Mouse (Mus musculus): ENCODE results near the gene Rsph1.

Gene Rsph1

DNA sequence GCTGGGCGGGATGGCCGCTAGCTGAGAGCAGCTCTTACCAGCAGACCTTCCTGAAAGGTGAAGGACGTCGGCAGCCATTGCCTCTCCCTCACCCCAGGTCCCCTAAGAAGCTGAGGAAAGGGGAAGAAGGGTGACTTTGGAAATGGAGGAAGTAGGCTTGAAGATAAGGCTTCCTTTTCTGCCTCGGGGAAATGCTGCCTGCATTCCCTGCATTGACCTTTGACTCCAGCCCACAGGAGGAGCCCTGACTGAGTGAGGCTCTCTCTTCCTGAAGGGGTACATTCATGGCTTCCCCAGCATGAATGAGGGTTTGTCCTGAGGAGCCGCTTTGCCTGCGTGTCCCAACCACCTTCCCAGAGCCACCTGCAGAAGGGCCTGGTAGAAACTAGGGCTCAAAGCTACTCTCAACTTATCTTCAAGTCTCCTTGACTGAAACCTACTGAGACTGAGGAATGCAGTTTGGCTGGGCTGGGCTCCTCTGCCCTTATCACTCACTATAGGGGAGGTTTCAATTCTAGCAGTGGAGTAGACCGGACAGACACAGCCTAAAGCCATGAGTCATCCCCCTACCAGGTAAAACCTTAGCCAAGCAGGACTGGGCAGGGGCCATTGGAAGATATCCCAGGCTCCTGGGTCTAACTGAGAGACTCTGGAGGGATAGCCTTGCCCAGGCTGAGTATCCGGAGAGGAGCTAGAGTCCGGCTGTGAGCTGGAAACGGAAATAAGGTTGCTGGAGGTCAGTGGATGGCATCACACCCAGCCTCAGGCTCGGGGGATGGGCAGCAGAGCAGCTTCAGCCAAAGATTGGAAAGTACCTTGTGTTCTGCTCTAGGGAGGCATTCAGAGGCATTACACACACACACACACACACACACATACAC is 28.0 kb upstream of the Rsph1 start:
- in situ Hi-C loops (cut with MseI, MboI) = no loop called here

DNA sequence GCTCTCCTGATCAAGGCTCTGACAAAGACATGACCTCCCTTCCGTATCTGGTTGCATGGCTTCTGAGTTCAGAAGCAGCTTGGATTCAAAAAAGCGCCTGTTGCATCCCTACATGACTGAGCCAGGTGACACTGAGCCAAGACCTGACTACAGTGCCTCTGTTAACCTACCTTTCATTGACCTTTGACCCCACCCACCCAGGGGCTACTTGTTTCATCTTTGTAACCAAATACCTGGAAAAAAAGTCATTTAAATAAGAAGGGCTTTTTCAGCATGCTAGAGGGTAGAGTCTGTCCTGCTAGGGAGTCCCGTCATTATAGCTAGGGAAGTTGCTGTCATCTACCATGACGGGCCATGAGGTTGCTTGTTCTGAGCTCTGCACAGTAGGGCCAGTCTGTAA is 26.2 kb upstream of the Rsph1 start:
- in situ Hi-C loops (cut with MseI, MboI) = no loop called here

DNA sequence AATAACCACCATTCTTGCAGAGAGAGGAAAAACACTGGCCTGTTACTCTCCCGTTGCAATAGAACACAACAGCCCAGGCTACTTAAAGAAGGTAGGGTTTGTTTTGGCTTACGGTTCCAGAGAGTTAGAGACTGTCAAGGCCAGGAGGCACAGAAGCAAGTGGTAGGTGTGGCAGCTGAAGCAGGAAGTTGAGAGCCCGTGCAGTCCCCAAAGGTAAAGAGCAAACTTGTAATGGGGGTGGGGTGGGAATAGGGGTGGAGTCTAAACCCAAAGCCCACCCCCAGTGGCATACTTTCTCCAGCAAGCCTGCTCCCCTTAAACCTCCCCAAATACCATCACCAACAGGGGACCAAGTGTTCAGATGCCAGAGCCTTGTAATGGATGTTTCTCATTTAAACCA is 23.6 kb upstream of the Rsph1 start:
- in situ Hi-C loops (cut with MseI, MboI) = no loop called here

DNA sequence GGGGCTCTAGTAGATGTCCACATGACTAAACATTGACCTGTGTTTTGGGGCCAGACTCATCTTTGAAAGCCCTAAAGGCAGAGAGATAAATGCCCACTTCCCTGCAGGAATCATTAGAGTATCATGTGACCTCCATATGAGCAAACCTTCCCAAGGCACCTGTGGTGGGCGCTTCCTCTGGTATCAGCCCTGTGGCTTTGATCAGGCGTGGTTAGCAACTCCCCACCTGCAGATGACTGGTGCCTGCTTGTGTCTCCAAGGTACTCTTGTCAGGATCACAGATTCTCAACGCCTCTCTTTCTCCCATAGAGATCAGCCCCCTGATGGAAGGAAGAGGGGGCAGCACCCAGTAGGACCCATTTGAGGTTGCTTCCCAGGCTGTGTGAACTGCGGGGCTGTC is 22.8 kb upstream of the Rsph1 start:
- in situ Hi-C loops (cut with MseI, MboI) = loop anchor here in 1 of 2 experiments (5.0 kb wide), 1 partner anchor 43 kb away; no protein-coding TSS in a partner anchor

DNA sequence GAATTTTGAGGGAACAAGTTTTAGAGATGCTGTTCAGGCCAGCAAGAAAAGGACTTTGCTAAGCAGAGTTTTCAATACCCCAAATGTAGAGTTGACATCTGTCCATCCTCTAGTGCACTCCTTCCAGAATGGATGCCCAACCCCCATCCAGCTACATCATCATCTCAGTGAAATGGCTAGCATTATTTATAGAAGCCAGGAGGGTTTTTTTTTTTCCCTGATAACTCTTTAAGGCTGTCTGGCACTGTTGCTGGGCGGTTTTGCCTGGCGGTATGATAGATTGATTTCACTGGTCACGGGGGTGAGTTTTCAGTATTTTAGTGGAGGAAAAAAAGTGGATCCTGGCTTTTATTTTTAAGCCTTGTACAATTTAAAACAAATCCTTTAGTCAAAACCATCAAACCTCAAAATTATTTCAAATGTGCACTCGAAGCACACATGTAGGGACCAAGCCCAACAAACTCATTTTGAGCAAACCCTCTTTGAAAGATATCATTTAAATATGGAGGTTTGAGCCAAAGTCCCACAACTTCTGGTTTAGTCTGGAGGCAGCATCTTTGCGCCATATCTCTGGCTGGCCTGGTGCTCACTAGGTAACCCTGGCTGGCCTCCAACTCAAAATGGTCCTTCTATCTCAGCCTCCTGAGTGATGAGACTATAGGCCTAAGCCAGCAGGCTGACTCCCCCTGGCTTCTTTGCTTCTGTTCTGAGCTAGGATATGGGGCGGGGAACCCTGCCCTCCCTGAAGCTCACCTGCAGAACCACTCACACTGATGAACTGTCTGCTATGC is 21.4 kb upstream of the Rsph1 start:
- in situ Hi-C loops (cut with MseI, MboI) = loop anchor here in 1 of 2 experiments (5.0 kb wide), 1 partner anchor 41 kb away; no protein-coding TSS in a partner anchor

DNA sequence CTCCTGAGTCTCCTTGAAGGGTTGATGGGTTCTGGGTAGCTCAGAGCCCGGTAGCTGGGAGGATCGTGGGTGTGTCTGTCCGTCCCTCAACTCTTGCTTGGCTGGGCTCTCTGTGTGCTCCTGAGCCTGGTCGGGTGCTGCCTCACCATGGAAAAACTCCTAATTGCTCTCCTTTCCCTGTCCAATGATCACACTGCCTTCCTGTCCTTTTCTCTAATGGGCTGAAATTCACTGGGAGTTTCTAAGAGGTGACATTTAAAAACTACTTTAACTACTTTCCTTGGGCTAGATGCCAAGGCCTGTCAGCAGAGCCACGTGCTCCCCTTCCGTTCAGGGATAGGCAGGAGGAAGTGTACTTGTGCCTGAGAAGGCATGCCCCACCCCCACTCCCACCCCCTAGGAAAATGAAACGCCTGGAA is 20.3 kb upstream of the Rsph1 start:
- in situ Hi-C loops (cut with MseI, MboI) = loop anchor here in 1 of 2 experiments (5.0 kb wide), 1 partner anchor 40 kb away; no protein-coding TSS in a partner anchor

DNA sequence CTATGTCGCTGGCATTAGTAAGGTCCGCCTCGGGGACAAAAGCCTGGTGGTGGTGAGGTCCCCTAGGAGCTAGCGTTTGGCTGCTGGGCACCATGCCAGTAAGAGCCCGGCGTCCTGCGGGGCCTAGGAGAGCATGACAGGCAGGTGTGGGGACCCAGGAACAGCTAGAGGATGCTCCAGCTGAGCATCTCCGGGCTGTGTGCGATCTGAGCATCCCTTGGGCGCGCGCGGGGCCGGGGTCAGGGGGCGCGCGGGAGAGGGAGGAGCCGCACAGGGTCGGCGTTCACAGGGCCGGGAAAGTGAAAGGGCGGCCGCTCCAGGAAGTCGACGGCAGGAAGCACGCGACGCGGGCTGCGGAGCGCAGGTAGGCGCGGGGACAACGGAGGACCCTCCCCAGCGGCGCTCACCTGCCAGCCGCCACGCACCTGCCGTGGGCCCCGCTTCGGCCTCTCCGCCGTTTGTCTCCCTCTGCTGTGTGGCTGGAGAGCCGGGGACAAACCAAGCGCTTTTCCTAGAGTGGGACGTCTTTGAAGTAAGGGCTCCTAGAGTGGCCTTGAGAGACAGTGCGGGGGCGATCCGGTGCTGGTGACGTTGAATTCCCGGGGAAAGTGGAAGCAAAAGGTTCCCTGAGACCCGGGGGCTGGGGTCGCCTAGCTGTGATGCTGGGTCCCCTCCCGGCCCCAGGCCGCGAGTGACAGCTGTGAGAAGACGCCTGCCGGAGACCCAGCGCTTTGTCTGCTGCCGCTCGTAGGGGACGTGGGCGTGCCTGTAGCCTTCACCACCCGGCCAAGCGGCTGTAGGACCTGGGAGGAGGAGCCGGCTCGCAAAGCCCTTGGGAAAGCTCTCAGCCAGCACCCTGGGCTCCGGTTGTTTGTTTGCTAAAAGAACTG is 19.0 kb upstream of the Rsph1 start:
- in situ Hi-C loops (cut with MseI, MboI) = loop anchor here in 1 of 2 experiments (5.0 kb wide), 1 partner anchor 39 kb away; no protein-coding TSS in a partner anchor

DNA sequence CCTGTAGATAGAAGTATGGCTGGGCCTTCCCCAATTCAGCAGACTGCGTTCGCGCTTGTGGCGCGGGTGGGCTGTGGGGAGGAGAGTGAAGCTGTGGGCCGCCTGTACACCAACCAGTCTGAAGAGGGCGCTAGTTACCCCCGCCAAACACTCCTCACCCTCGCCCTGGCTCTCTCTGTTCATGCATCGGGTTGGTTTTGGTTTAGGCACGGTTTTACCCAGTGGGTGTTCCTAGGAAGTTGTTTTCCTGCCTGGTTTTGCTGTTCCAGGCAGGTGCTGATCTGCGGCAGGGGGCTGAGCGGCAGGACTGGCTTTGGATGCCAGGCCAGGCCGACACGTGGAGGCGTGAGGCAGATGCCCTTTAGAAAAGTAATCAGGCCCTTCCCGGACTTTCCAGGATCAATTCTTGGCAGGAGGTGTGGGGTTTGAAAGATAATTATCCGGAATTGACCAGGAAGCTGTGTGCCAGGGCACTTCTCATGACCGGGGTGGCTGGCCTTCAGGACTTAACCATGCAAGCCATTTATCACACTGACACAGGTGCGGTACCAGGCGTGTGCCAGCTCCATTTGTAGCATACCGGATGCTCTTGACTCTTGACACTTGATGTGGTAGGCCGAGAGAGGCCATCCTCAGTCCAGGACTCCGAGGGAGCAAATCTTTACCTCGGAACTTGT is 18.2 kb upstream of the Rsph1 start:
- in situ Hi-C loops (cut with MseI, MboI) = loop anchor here in 1 of 2 experiments (5.0 kb wide), 1 partner anchor 38 kb away; no protein-coding TSS in a partner anchor

DNA sequence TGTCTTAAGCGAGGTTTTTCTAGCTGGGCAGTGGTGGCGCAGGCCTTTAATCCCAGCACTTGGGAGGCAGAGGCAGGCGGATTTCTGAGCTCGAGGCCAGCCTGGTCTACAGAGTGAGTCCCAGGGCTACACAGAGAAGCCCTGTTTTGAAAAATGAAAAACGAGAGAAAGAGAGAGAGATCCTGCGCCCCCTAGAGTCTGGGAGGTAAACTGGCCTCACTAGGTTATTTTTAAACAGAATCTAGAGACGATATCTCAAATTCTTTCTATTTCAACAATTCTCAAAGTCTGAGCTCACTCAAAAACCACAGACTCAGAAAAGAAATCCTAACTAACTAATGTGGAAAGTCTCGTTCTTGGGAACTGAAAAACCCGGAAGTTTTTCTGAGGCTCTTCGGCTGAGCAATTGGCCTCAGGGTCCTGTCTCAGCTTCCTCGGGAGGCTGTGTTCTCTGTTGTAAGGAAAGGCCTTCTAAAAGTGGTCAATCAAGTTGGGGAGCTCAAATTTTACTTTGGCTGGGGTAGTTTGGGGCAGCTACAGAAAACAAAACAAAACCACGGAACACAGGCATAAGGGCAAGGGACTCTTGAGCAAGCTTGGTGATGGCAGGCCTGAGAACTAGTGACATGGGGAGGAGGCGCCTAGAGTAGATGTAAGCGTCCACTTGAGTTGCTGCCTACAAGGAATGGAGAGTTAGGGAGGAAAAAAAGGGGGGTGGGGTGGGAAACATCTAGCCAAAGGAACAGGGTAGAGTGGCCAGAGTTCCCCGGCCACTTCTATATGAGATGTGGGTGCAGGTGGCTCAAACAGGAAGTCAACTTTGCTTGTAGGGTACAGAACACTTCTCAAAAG is 17.4 kb upstream of the Rsph1 start:
- in situ Hi-C loops (cut with MseI, MboI) = loop anchor here (5.0 kb wide), 1 partner anchor 37 kb away; no protein-coding TSS in a partner anchor

DNA sequence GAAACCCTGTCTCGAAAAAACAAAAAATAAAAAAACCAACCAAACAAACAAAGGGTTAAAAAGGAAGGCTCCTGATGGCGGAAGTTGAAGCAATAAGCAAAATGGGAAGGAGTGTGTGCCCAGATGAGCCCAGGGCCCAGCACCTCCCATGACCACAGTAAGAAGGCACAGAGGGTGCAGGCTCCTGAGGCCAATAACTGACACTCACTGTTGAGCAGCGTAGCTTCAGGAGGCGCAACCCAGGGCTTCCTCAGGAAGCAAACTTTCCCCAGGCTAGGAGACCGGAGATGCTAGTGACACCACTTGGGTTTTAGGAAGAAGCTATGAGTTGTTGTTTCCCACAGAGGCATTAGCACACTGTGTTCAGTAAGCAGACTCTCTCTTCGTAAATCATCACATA is 13.7 kb upstream of the Rsph1 start:
- in situ Hi-C loops (cut with MseI, MboI) = loop anchor here in 1 of 2 experiments (5.0 kb wide), 1 partner anchor 34 kb away; no protein-coding TSS in a partner anchor

DNA sequence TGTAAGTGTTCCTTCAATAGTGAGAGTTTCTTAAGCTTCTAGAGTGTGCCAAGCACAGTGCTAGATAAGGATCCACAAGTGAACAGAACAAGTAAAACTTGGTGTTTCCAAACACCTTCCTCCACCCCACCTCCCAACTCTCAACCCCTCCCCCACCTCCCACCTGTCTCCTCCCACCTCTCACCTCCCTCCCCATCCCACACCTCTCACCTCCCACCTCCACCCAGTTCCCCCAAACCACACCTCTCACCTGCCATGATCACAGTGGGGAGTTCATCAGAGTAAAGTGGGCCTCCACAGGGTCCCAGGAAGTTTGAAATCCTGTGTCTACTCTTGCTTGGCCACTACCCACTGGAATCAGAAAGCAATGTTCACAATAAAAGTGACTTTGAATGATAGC is 13.1 kb upstream of the Rsph1 start:
- in situ Hi-C loops (cut with MseI, MboI) = loop anchor here in 1 of 2 experiments (5.0 kb wide), 1 partner anchor 33 kb away; no protein-coding TSS in a partner anchor

DNA sequence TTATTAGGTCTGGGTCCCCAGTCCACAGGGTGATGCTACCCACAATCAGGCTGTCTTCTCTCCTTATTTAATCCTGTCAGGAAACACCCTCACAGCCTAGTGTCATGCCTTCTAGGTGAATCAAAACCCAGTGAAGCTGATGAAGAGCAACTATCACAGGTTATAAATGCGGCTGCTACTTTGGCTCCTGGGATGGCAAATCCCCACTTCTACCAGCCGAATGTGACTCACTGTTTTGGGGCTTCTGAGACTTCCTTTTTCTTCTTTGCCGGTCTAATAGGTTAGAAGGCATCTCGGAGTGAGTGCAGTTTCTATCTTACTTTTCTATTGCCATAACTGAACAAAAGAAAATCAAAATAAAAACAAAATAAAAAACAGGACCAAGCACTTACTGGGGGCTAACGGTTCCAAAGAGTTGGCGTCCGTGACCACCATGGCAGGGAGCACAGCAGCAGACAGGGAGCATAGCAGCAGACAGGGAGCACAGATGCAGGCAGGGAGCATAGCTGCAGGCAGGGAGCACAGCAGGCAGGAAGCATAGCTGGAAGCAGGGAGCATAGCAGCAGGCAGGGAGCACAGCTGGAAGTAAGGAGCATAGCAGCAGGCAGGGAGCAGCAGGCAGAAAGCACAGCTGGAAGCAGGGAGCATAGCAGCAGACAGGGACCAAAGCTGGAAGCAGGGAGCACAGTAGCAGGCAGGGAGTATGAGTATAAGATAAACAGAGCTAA is 12.0 kb upstream of the Rsph1 start:
- in situ Hi-C loops (cut with MseI, MboI) = no loop called here

DNA sequence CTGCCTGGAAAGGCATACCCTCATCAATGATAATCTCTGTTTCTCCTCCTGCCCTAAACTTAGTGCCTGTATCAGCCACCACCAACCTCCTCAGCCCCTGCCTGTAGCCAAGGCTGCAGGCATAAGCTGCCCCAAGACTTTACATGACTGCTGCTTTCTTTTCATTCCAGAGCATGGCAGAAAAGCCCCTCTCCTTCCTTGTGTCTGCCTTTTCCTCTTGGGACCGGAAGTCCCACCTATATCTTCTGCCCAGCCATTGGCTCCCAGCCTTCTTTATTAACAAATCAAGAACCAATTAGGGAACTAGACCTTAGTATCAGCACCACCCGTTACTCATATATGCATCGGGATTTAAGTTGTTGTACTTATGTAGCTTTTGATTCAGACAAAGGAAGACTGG is 10.0 kb upstream of the Rsph1 start:
- in situ Hi-C loops (cut with MseI, MboI) = no loop called here

DNA sequence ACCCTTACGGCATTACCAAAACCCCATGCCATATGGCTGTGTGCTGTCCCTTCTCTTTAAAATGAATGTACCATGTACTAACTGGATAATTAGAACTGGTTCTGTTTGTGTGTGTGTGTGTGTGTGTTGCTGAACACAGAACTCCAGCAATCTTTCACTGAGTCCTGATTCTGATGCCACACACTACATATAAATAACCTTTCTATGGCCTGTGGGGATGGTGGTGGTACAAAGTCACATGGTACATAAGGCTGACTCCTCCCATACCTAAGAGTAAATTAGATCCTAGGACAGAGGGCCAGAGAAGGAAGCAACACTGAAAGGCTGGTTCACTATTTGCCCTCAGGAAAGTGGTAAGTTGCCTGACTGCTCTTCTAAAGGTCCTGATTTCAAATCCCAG is 9.3 kb upstream of the Rsph1 start, which contains the start of gene Slc37a1:
Gene Slc37a1 (plus strand): TSS at position 301 of the 400 bp plus-strand sequence.
- in situ Hi-C loops (cut with MseI, MboI) = no loop called here

DNA sequence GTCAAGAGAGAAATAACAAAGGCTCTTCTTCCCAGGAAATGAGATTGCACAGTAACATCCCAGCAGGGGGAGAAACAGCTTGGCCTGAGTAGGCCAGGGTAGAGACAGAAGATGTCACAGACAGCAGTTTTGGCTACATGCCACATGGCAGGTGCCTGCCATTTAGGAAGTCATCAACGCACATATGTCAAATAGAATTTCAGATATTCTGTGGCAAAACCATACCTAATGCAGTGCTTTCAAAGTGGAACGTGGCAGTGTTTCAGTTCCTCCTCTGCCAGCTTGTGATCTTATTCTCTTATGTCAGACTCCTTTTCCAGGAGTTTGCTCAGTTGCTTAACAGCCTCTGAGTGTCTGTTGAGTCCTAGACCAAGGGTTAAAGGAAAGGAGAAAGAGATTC is 8.7 kb upstream of the Rsph1 start:
- in situ Hi-C loops (cut with MseI, MboI) = no loop called here

DNA sequence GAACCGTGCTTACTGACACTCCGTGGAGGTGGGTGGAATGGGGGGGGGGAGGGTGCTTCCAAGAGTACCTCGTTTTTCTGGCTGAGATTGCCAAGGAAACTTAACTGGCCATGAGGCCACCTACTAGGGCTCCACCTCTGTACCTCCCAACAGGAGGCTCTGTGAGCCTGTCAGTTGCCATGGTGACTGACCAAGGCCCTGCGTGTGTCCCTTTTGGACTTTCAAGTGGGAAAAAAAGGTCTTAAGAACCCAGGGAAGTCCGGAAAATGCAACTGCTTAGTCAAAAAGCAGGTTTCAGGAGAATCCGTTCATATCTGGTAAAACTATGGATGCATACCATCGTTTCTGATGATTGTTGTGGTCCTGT is 5.5 kb upstream of the Rsph1 start:
- in situ Hi-C loops (cut with MseI, MboI) = no loop called here

DNA sequence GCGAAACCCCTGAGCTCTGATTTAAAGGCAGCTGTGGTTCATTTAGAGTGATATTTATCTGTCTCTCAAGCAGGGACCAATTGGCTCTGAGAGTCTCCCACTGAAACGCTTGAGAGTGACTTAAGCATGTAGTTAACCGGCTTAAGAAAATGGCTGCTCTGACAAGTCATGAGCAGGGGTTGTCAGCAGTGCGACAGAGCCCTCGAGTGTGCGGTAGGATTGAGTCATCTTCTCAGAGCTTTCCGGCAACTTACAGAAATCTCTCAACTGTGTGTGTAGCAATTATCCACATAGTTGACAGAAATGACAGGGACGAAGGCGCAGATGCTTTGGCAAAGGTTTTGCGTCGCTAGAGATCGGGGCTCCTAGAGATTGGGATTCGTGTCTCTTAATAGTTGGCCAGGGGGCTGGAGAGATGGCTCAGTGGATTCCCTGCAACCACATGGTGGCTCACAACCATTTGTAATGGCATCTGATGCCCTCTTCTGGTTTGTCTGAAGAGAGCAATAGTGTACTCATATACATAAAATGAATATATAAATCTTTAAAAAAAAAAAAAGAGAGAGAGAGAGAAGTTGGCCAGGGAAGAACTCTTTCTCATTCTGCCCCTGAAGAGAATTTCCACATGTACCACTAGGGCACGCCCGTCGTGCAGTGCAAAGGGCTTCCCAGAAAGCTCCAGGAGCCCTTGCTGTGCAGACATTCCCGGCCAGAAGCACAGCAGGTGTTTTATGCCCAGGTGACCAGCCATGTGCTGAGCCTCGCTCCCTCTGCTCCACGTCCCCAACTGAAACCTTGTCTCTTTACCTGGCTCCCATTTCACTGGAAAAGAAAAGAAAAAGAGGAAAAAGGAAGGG is 4.9 kb upstream of the Rsph1 start:
- in situ Hi-C loops (cut with MseI, MboI) = no loop called here

DNA sequence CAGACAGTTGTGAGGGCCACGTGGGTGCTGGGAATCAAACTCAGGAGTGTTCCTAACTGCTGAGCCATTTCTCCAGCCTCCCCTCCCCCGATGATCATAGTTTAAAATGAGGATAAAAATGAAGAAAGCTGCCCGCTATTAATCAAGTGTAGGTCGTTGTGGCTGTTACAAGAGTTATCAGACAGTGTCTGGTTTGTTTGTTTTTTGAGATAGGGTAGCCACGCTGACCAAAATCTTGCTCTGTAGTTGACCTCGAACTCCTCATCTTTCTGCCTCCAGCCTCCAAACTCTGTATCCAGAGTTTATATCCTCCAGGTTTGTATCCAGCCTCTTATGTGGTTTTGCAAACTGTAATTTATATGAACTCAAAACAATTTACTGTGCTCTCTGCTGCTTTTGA is 3.1 kb upstream of the Rsph1 start:
- in situ Hi-C loops (cut with MseI, MboI) = no loop called here

Data from mouse trophoblast stem cell (cell line).